Mouse (Mus musculus): Measurements from ENCODE around the gene Tnnc2. TPM values are rescaled to one million over a fixed set of nuclear protein-coding genes. Genes with fewer than 3 reads are reported as not detected.

Tnnc2 gene
- polyA plus RNA-seq, 1 experiment from 2014 or later, result not detected

- Histone ChIP-seq H3K4me2 (peak within 1 kb of the TSS; percentile 91), H3K9me3 (ENCODE audit: low read depth, low read length) (no peaks in the 10 kb centered on the region), H3K36me3 (ENCODE audit: insufficient read depth) (peaks cover 38% of the 10 kb centered on the region), H3K4me3 (ENCODE audit: low read depth, low read length) (peak within 1 kb of the TSS; percentile 91), H3K4me1 (ENCODE audit: insufficient read depth) (no peaks in the 10 kb centered on the region), H3K27ac (ENCODE audit: low read depth) (peak within 1 kb of the TSS; percentile 66), H3K9ac (peak within 1 kb of the TSS; percentile 91), H3K27me3 (ENCODE audit: insufficient read depth, low read length) (no peaks in the 10 kb centered on the region)
- under 1% methylated on average over 66 of the region's 70 CpGs for WGBS
- ATAC-seq (ENCODE audit: insufficient read depth) (peak; percentile 92), DNase-seq (peak; percentile 98)
- TF ChIP-seq CTCF (IDR thresholded peaks at IDR 0.05; ENCODE audit: low read depth), result no peak
These were observed 33.8 kb downstream of the Tnnc2 start, which contains the start of the genes Wfdc3 and Dnttip1 for GRCm38 (mm10) chr2:164745843-164746479. TSS of gene Wfdc3 (minus strand) at chr2:164745931. TSS of gene Dnttip1 (plus strand) at chr2:164745983.

GRCm38 (mm10) chr2:164744987-164745386, 34.8 kb downstream of the Tnnc2 start:
- Histone ChIP-seq H3K27me3 (ENCODE audit: insufficient read depth, low read length) (no peaks in the 10 kb centered on the region), H3K27ac (ENCODE audit: low read depth) (no peak overlapping the region), H3K9me3 (ENCODE audit: low read depth, low read length) (no peaks in the 10 kb centered on the region), H3K4me1 (ENCODE audit: insufficient read depth) (no peaks in the 10 kb centered on the region), H3K4me2 (peak overlapping the region; percentile 91), H3K4me3 (ENCODE audit: low read depth, low read length) (peak overlapping the region; percentile 91), H3K9ac (peak overlapping the region; percentile 91; the same call in 1 of the 2 replicates), H3K36me3 (ENCODE audit: insufficient read depth) (peaks cover 28% of the 10 kb centered on the region)
- no peak for TF ChIP-seq CTCF (IDR thresholded peaks at IDR 0.05; ENCODE audit: low read depth)
- 69% methylated on average over 13 of the region's 13 CpGs for WGBS
- ATAC-seq (ENCODE audit: insufficient read depth), result no peak
- DNase-seq, result no peak

- ATAC-seq (ENCODE audit: insufficient read depth), result no peak
- Histone ChIP-seq H3K9ac (no peak overlapping the region), H3K4me3 (ENCODE audit: low read depth, low read length) (no peak overlapping the region), H3K4me1 (ENCODE audit: insufficient read depth) (0 out of 2 replicates have a peak, but pooled peaks cover 3% of the 10 kb centered on the region), H3K27me3 (ENCODE audit: insufficient read depth, low read length) (no peaks in the 10 kb centered on the region), H3K36me3 (ENCODE audit: insufficient read depth) (no peaks in the 10 kb centered on the region), H3K9me3 (ENCODE audit: low read depth, low read length) (no peaks in the 10 kb centered on the region), H3K27ac (ENCODE audit: low read depth) (no peak overlapping the region), H3K4me2 (no peak overlapping the region)
- WGBS, result 58% methylated on average over 7 of the region's 7 CpGs
- no peak for TF ChIP-seq CTCF (IDR thresholded peaks at IDR 0.05; ENCODE audit: low read depth)
- no peak for DNase-seq
These were observed 39.9 kb downstream of the Tnnc2 start for GRCm38 (mm10) chr2:164739876-164740275.

DNA sequence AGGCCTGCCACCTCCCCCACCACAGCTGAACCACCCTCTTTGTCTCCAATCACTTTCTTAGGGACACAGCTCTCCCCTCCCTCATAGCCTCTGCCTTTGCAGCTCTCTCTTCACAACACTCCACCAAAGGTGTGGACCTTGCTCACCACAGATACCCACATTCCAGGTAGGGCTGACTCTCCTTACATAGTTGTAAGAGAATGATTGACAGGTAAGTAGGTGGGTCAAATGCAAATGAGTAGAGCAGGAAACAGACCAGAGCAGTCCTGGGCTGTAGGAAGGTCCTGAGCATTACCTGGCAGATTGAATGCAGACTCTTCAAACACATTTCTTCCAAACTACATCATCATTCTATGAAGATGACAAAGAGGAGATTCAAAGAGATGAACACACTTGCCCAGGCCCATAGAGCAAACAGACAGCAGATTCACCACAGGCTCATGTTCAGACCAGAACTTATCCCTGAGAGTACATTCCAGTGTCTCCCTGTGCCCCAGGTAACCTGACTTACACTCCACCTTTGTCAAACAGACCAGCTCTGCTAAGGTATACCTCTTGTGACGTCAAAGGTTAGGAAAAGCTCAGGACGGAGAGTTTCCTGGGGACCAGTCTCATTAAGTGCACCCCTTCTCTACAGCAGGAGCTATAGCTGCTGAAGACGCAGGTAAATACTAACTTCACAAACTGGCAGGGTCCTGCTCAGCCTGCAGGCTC, 42.2 kb downstream of the Tnnc2 start:
- no peak for TF ChIP-seq CTCF (IDR thresholded peaks at IDR 0.05; ENCODE audit: low read depth)
- peak; percentile 31 for DNase-seq
- no peak overlapping the region for H3K4me2 ChIP-seq
- H3K9me3 ChIP-seq (ENCODE audit: low read depth, low read length), result no peaks in the 10 kb centered on the region
- no peaks in the 10 kb centered on the region for H3K36me3 ChIP-seq (ENCODE audit: insufficient read depth)
- 0 out of 2 replicates have a peak overlapping the region, but pooled peaks have one; percentile 6 for H3K9ac ChIP-seq
- H3K27ac ChIP-seq (ENCODE audit: low read depth), result peak overlapping the region; percentile 69
- no peak overlapping the region for H3K4me3 ChIP-seq (ENCODE audit: low read depth, low read length)
- H3K27me3 ChIP-seq (ENCODE audit: insufficient read depth, low read length), result no peaks in the 10 kb centered on the region
- ATAC-seq (ENCODE audit: insufficient read depth), result peak; percentile 47; the same call in 1 of the 2 replicates
- 60% methylated on average over 3 of the region's 3 CpGs for WGBS
- peaks cover 12% of the 10 kb centered on the region; the same call in 1 of the 2 replicates for H3K4me1 ChIP-seq (ENCODE audit: insufficient read depth)

- WGBS, result 81% methylated on average over 5 of the region's 5 CpGs
- TF ChIP-seq CTCF (IDR thresholded peaks at IDR 0.05; ENCODE audit: low read depth), result no peak
- no peaks in the 10 kb centered on the region for H3K27me3 ChIP-seq (ENCODE audit: insufficient read depth, low read length)
- H3K4me3 ChIP-seq (ENCODE audit: low read depth, low read length), result no peak overlapping the region
- no peak overlapping the region for H3K9ac ChIP-seq
- DNase-seq (no peak), ATAC-seq (ENCODE audit: insufficient read depth) (no peak)
- H3K9me3 ChIP-seq (ENCODE audit: low read depth, low read length), result no peaks in the 10 kb centered on the region
- peaks cover 12% of the 10 kb centered on the region; the same call in 1 of the 2 replicates for H3K4me1 ChIP-seq (ENCODE audit: insufficient read depth)
- no peak overlapping the region for H3K27ac ChIP-seq (ENCODE audit: low read depth)
- H3K4me2 ChIP-seq, result no peak overlapping the region
- no peaks in the 10 kb centered on the region for H3K36me3 ChIP-seq (ENCODE audit: insufficient read depth)
These were observed 44.3 kb downstream of the Tnnc2 start for GRCm38 (mm10) chr2:164735446-164735845.

GRCm38 (mm10) chr2:164734839-164735238, 44.9 kb downstream of the Tnnc2 start:
- Histone ChIP-seq H3K9ac (no peak overlapping the region), H3K4me1 (ENCODE audit: insufficient read depth) (peaks cover 12% of the 10 kb centered on the region; the same call in 1 of the 2 replicates), H3K4me3 (ENCODE audit: low read depth, low read length) (no peak overlapping the region), H3K4me2 (no peak overlapping the region), H3K27ac (ENCODE audit: low read depth) (no peak overlapping the region), H3K36me3 (ENCODE audit: insufficient read depth) (no peaks in the 10 kb centered on the region), H3K27me3 (ENCODE audit: insufficient read depth, low read length) (no peaks in the 10 kb centered on the region), H3K9me3 (ENCODE audit: low read depth, low read length) (no peaks in the 10 kb centered on the region)
- DNase-seq (peak; percentile 54), ATAC-seq (ENCODE audit: insufficient read depth) (peak; percentile 60)
- no peak for TF ChIP-seq CTCF (IDR thresholded peaks at IDR 0.05; ENCODE audit: low read depth)
- 54% methylated on average over 5 of the region's 5 CpGs for WGBS

- Histone ChIP-seq H3K4me1 (ENCODE audit: insufficient read depth) (peaks cover 12% of the 10 kb centered on the region; the same call in 1 of the 2 replicates), H3K9ac (no peak overlapping the region), H3K4me3 (ENCODE audit: low read depth, low read length) (no peak overlapping the region), H3K4me2 (no peak overlapping the region), H3K36me3 (ENCODE audit: insufficient read depth) (no peaks in the 10 kb centered on the region), H3K27me3 (ENCODE audit: insufficient read depth, low read length) (no peaks in the 10 kb centered on the region), H3K27ac (ENCODE audit: low read depth) (peak overlapping the region; percentile 80; the same call in 1 of the 2 replicates), H3K9me3 (ENCODE audit: low read depth, low read length) (no peaks in the 10 kb centered on the region)
- ATAC-seq (ENCODE audit: insufficient read depth) (peak; percentile 65), DNase-seq (peak; percentile 44)
- WGBS, result 54% methylated on average over 2 of the region's 2 CpGs
- TF ChIP-seq CTCF (IDR thresholded peaks at IDR 0.05; ENCODE audit: low read depth), result no peak
These were observed 46.5 kb downstream of the Tnnc2 start for GRCm38 (mm10) chr2:164733259-164733658.

Measured in lung, embryonic 14.5 days (tissue).